Mouse (Mus musculus) cerebellum, adult 11-12 months (tissue): Measurements from ENCODE around the gene Gabbr2.

Experiments used
- DNase-seq: peaks from one replicate; pipeline ENCODE4 v3.0.0; 2022

Gabbr2 gene

DNA sequence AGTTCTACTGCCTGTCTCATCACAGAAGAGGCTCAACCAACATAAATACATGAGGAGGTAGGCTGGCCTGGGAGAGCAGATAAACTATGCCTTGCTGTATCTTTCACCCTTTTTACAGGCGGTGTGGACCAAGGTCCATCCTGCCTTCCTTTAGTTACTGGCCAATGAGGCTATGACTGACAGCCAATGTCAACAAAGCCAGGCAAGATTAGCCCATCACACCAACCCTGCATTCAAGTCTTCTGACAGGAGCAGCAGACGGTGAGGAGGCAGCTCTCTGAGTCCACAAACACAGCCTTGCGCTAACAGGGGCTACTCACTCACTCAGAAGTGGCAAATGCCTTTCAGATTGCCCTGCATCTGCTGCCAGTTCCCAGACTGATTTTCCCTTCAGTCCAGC, 3.4 kb downstream of the Gabbr2 start:
- no peak for DNase-seq

DNA sequence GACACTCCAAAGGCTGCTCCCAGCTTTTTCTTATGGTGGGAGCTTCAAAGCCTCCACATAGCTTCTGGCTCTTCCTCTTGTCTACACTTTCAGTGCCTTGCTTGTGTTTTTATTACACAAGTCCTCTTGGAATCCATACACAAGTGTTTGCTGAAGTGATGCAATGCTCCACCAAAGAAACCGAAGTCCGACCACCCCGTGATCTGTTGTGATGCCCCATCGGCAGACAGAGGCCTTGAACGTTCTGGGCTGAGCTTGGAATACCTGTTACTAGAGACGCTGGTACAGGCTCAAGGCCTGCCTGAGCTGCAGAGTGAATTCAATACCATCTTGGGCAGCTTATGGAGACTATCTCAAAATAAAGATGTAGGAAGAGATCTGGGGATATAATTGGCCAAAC, 3.9 kb downstream of the Gabbr2 start:
- DNase-seq: no peak

DNA sequence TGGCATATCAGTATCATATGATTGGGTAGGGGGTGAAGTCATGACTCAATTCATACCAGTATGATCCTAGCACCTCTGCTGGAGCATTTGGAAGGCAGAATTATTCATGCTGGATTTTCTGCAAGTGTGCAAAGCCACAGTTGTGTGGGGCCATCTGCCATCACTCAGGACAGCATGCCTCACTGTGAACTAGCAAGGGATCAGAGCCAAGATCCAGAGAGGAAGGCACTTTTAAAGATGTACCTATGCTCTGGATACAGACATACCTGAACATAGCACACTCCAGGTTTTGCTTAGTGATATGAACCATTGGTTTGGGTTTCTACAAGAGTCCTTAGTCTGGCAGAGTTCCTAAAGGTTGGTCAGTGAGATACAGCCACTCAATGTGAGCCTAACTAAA, 5.6 kb downstream of the Gabbr2 start:
- DNase-seq: peak; percentile 68

DNA sequence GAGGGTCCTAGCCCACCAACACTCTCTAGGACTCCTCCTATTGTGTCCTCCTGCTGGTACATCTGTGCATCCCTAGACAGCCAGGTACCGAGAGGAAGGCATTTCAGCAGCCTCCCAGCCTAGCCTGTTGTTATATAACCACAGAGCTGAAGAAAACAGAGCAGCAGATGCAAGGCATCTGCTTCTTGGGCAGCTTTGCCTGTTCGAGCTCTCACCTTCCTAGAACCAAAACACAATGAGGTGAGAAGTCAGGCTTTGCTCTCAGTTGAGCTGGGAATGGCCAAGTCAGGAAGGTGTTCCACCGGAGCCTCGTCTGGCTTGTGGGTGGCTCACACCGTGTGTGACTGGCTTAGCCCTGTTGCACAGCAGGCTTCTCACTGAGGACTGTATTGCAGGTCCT, 8.8 kb downstream of the Gabbr2 start:
- DNase-seq: no peak

DNA sequence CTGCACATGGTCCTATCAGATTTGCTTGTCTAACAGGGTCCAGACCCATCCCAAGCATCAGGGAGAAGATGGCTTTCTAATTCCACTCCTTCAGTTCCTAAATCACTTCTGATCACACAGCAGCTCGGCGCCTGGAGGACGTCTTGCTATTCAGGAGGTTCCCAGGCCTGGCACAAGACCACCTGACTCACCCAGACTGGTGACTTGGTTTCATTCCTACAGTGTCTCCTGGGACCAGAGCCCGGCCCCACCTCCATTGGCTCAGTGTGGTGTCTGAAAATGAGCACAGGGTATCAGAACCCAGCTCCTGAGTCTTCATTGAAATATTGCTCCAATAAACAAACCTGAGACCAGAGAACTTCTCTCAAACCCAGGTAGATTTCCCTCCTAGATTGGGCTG, 9.6 kb downstream of the Gabbr2 start:
- no peak for DNase-seq

DNA sequence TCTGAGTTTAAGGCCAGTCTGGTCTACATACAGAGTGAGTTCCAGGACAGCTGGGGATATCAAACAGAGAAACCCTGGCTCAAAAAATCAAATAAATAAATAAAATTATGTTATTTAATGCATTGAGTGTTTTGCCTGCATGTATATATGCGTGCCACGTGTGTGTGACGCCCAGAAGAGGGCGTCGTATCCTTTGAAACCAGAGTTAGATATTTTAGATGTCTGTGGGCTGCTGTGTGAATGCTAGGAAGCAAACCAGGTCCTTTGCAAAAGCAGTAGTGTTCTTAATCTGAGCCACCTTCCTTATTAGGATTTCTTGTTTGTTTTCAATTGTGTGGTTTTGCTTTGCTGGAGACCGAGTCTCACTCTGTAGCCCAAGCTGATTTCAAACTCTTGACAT, 13.3 kb downstream of the Gabbr2 start:
- no peak for DNase-seq

DNA sequence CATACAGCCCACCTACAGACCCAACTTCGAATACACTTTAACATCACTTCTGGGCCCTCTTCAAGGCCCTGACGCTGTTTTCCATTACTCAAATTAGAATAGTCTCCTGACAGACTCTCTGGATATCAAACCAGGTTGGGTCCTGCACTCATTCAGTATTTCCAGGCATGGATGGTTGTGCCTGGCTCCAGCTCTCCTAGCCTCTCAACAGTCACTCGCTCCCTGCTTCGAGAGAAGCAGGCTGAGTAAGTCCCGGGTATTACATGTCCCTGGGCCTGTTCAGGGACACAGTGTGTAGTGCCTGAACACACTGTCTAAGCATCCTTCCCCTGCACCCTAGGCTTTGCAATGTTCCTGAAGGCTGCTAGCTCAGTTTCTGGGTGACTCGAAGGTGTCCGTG, 14.5 kb downstream of the Gabbr2 start:
- no peak for DNase-seq

DNA sequence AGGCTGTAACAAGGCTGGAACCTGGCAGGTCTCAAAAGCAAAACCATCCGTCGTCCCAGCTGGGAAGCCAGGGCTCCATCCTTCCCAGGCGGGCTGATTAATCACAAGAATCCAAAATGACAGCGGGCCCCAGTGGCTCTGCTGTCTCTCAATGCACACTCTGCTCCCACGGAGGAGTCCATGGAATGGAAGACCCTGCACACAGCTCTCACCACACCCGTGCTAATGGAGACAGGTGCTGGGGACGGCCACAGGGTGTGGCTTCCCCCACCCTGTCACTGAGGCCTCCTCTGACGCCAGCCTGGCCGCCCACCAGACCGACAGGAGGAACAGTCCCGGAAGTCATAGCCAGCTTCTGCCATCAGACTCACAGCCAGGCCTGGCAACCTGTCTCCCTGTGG, 15.0 kb downstream of the Gabbr2 start:
- DNase-seq: peak; percentile 88

DNA sequence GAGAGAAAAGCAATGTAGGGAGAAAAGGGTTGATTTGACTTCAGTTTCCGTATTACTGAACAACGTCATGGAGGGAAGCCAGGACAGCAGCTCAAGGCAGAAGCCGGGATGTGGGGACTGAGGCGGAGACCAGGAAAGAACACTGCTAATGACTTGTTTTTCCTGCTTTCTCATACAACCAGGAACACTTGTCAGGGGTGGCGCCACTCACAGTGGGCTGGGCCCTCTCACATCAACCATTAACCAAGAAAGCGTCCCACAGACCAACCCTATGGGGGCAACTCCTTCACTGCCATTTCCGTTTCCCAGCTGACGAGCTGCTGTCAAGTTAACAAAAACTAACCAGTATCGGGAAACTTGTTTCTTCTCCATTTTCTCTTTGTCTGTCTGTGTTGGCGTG, 18.4 kb downstream of the Gabbr2 start:
- no peak for DNase-seq

DNA sequence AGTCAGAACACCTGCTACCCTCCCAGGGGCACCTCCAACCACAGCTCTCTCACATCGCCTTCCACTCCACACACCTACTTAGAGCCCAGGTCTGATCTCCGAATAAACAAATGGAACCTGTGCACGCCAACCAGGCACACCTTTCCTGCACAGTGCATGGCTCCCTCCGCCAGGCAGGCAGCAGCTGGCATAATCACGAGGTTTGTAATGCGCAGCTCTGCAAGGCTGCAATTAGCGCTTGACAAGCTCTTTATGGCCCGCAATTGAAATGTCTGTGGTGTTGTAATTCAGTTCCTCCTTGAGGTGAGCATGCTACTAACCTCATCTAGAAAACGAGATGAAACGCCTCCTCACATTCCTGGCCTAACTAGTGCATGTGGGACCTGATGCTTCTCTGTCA, 23.7 kb downstream of the Gabbr2 start:
- DNase-seq: no peak

DNA sequence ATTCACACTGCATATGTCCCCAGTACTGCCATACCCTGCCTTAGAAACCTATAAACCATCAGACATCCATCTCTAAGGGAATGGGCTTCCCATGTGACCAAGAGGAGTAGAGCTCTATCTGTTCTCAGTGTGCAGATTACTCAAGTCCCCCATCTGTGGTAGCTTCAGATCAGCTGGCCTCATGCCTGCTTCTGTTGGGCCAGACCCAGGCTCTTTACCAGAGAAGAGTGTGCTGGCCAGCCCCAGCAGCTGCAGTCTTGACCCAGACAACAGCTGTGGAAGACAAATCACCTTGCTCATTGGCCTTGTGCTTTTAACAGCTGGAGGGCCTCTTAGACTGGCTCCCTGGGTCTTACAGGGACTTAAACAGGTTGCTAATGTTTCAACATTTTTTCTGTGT, 25.1 kb downstream of the Gabbr2 start:
- DNase-seq: no peak

DNA sequence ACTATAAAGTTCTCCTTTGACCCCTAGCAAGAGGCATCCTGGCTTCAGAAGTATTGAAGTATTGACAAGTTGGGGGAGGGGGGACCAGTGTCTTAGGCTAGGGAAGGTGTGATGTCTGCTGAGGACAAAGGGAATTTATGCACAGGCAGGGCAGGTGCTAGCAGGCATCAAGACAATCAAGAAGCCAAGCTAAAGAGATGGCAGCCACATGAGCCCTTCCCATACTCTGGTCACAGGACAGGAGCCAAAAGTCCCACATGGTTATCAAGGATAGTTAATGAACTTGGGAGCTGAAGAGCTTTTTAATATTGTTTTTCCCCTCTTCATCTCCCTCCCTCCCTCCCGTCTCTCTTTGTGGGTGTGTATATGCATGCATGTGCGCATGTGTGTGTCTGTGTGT, 30.3 kb downstream of the Gabbr2 start:
- DNase-seq: no peak

DNA sequence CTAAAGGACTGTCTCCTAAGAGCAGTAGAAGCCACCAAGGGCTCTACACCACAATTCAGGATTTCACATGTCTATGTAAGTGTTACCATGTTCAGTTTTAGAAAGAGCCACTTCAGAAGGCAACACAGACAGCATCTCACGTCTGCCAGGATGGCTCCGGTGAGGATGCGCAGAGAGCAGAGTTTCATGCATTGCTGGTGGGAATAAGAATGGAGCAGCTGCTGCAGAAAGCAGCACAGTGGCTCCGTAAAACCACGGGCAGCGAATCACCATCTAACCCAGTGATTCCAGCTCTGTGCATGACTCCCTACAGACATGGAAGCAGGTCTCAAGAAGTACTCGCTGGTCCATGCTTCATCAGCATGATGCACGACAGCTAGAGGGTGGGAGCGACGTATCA, 31.5 kb downstream of the Gabbr2 start:
- DNase-seq: no peak

DNA sequence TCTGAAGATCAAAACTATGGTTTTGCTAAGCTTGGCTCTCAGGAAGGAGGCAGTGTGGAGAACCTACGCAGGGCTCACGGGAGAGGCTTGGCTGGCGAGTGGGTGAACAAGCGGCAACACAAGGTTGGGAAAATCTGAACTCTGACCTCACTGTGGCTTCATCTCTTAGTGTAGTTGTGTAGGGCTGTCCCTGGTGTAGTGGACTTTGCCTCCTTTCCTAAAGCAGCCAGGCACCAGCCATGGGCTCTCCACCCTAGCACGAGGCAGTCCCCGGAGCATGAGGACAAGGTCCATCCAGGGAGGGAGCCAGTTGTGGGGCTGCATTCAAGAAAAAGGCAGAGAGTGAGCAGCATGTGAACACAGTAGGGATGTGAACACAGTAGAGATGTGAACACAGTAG, 31.9 kb downstream of the Gabbr2 start:
- no peak for DNase-seq

DNA sequence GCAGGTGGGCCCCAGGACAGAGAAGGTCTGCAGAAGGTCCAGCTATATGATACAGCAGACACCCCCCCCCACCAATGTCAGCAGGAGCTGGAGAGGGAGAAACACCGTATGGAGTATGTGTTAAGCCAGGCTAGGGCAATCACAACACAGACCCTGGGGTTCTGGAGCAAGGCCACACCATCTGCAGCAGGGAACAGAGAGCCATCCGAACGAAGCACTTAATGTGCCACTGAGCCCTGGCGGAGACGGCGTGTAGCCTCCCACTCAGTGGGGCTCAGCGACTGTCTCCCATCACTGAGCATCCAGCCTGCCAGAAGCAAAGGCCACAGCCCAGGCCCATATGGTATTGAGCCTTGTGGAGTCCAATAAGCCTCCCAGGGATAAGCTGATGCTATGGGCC, 33.7 kb downstream of the Gabbr2 start:
- DNase-seq: peak; percentile 96

DNA sequence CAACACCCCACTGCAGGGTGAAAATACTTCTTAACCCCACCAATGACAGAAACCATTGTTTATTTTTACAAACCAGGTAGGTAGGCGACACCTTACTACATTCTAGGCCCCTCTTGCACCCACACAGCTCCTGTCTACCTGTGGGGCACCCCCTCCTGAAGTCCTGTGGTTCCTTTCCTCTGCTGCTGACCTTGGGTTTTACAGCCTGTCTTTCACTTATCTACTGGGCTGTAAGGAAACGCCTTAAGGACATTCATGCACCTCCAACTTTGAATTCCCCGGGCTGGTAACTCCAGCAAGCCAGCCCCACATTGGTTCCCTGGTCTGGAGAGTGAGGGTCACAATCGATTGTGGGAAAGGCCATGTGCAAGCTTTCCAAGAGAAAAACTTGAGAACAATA, 34.7 kb downstream of the Gabbr2 start:
- no peak for DNase-seq

DNA sequence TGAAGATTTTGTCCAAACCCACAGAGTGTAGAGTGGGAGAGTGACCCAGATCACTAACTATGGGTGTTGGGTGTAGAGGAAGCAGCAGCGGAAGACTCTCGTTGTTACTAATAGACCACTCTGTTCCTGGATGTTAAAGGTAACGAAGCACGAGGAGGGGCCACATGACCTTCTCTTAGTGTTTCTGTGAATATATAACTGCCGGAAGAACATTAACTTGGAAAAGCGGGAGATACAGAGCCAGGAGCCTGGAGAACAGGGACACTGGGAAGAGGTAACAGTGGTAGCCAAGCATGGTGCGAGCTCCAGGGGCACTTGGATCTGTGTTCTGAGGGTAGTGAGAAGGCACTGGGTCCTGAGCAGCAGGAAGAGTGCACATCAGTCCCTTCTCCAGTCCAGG, 38.7 kb downstream of the Gabbr2 start:
- no peak for DNase-seq

DNA sequence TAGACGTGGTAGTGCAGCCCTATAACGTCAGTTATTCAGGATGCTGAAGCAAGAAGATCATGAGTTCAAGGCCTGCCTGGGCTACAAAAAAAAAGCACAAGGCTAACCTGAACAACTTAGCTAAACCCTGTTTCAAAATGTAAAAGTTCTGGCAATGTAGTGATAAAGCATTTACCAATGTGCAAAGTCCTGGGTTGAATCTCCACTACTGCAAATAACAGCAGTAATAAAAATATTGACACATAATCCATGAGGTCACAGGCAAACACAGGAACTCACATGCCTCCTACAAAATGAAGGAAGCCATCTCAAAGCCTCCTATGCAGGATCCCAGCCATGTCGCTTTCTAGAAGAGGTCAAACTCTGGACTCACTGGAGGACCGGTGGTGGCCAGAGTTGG, 39.1 kb downstream of the Gabbr2 start:
- DNase-seq: no peak

DNA sequence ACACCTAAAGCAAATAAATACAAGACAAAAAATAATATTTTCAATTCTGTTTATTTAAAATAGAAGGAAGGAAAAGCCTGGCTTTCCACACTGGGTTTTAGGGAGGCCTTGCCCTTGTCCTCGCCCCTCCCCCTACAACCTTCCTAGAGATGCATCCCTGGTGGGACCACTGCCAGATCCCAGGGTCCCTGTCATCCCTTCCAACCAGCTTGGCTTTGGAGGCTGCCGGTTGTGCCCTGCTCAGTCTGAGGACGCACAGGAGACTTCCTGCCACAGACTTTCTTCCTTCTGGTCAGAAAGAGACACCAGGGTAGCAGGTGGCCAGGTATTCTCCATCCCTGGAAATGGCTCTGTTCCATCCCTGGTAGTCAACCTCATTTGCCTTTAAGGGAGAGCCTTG, 57.4 kb downstream of the Gabbr2 start:
- DNase-seq: peak; percentile 78

DNA sequence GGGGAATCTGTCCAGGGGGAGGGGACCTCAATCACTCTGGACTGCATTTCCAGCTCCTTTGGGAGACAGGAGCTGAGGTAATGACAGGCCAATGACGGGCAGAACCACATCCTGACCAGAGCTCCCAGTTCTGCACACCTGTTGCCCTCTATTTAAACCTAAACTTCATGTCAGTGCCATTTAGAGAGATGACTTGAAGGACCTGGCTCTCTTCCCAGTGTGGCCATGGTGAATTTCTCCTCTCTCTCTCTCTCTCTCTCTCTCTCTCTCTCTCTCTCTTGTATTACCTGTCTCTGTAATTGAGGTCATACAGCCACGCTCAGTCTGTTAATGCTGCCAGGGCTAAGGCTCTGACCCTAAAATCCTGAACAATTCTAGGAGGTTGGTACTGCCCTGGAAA, 58.1 kb downstream of the Gabbr2 start:
- no peak for DNase-seq

DNA sequence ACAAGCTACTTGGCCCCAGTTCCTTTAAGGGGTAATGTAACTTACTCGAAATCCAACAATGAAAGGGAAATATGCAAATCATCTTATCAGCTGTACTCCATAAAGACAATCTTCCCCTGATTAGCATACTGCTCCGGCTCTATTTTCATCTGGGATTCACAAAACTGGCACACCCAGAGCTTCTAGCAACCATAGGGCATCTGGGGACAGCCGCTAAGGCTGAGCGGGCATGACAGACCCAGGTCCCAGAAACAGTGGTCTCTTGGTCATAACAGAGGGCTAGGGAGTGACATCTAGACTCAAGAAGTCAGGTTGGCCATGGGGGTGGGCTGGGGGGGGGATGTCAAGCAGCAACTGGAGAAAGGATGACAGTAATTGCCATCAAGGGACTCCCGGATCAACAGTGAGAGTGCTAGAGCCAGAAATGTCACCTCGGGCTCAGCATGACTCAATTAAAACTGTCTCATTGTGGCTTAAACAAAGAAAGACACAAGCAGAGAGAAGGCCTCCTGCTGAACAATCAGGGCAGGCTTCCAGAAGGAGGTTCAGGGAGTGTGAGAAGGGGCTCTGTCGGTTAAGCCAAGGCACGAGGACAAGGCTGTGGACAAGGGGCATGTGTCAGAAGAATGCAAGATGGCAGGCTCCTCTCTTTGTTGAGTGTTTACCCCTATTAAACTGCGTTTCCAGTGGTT, 59.8 kb downstream of the Gabbr2 start:
- DNase-seq: no peak

DNA sequence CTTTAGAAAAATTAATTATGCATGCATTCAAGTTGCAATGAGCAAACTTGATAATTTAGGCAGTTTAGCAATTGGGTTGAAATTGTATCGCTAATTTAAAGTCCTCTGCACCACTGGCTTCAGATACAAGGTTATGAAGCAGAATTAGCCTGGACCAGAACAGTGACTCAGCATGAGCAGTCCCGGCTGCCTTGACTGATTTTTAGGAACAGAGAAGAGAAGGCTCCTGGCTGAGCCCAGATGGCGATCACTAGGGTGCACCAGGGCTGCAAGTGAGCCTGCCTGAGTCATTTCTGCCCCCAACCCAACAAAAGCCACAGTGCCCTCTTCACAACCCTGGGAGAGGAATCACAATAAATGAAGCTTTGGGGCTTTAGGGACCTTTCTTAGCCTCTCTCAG, 63.6 kb downstream of the Gabbr2 start:
- no peak for DNase-seq

DNA sequence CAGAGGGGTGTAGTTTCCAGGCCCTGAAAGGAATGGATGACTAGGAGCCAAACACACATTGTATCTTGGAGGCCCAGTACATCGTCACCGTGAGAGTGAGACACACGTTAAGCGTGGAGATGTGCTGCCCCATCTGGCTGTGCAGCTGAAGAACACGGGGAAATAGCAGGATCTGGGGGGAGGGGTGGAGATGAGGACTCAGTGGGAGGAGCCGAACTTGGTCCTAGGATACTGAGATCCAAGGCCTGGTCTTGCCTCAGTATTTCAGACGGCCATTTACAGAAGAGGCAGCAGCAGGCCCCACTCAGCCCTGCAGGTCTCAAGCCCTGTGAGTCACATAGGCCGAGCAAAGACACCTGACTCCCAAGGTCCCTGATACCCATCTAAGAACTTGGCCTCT, 72.5 kb downstream of the Gabbr2 start:
- DNase-seq: peak; percentile 14

DNA sequence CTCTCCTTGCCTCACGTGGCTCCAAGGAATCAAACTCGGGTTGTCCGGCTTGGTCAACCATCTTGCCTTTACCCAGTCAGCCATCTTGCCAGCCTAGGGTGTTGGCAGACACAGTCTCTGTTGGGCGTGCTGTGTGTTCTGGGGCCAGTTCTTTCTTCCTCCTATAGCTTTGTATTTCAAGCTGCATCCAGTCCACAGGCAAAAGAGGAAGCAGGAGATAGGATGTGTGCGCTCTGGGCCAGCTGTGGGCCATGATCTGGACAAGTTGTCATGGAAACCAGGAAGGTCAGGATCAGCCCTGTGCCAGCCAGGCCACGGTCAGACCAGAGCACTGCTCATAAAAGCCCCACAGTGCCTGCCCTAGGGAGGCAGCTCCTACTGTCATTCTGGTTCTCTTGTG, 74.9 kb downstream of the Gabbr2 start:
- no peak for DNase-seq

DNA sequence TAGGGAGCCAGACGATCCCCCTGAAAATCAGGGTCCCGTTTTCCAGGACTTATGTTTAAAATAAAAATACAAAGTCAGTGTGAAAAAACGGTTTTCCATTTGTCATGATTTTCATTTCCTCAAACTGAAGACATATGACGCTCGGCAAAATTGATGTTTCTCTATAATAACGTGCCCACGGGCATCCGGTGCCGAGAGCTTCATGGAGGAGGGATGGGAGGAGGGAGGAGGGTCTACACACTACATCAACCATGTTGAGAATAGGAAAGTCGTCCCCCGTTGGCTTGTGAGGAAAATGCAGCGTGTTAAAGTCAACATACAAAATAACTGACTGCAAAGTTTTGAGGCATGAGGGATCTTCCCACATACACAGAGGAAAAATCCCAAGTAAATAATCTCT, 75.7 kb downstream of the Gabbr2 start:
- no peak for DNase-seq

DNA sequence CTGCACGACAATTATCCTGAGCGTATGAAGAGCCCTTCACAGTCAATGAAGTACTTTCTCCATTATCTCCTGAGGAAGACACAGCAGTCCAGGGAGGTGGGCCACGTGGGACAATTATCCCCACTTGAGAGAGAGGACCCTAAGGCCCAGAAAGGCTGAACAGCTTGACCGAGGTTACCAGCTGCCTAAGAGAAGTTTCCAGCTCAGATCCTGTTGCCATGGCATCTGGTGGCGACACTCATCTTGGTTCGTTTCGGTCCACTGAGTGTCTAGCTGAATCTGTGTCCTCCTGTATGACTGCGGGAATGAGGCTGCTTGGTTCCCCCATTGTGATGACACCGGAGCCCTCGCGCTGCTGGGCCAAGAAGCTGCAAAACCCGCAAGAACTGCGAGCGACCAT, 76.2 kb downstream of the Gabbr2 start:
- no peak for DNase-seq
